Mouse (Mus musculus) neural tube, embryonic 11.5 days (tissue): Measurements from ENCODE around the gene Chrna5. TPM values are rescaled to one million over a fixed set of nuclear protein-coding genes. Genes with fewer than 3 reads are reported as not detected.

Experiments
- ATAC-seq: fragments of 200-750 bp; cut with Nextera tagmentation; 2 replicates; pipeline ENCODE4 v1.8.0; 2017; ENCODE audit warnings: moderate number of reproducible peaks, mild to moderate bottlenecking, moderate TSS enrichment, moderate library complexity; ENCODE audit not compliant: insufficient read depth, low FRiP score, low TSS enrichment
- DNase-seq: peaks from one replicate; pipeline ENCODE4 v3.0.0-alpha.2; 2015; ENCODE audit warnings: low spot score
- H3K27ac ChIP-seq: fragments of 300-500 bp; sonication (generic); 2 replicates; pipeline ENCODE4 v1.5.1; 2014; ENCODE audit warnings: low read depth, mild to moderate bottlenecking, low read length
- H3K27me3 ChIP-seq: fragments of 300-500 bp; sonication (generic); 2 replicates; pipeline ENCODE4 v1.6.1; 2014; ENCODE audit warnings: mild to moderate bottlenecking, low read length, mixed read lengths; ENCODE audit not compliant: control insufficient read depth, insufficient read depth
- H3K36me3 ChIP-seq: fragments of 300-500 bp; sonication (generic); 2 replicates; pipeline ENCODE4 v1.6.1; 2014; ENCODE audit warnings: mild to moderate bottlenecking, low read length, moderate library complexity, mixed read lengths; ENCODE audit not compliant: control insufficient read depth, insufficient read depth
- H3K4me1 ChIP-seq: fragments of 300-500 bp; sonication (generic); 2 replicates; pipeline ENCODE4 v1.6.1; 2014; ENCODE audit warnings: low read length, mixed read lengths; ENCODE audit not compliant: control insufficient read depth, insufficient read depth
- H3K4me2 ChIP-seq: fragments of 300-500 bp; sonication (generic); 2 replicates; pipeline ENCODE4 v1.6.1; 2014; ENCODE audit warnings: low read depth, mild to moderate bottlenecking, moderate library complexity
- H3K4me3 ChIP-seq: fragments of 300-500 bp; sonication (generic); 2 replicates; pipeline ENCODE4 v1.5.1; 2014; ENCODE audit warnings: low read depth, low read length
- H3K9ac ChIP-seq: fragments of 300-500 bp; sonication (generic); 2 replicates; pipeline ENCODE4 v1.6.1; 2014; ENCODE audit warnings: mild to moderate bottlenecking, low read length
- H3K9me3 ChIP-seq: fragments of 300-500 bp; sonication (generic); 2 replicates; pipeline ENCODE4 v1.6.1; 2016; ENCODE audit warnings: low read length; ENCODE audit not compliant: control insufficient read depth
- WGBS: fragments of 180-500 bp; shearing (Covaris S2); extraction: QIAGEN DNeasy Blood & Tissue Kit; methylation state at CpG from one replicate; pipeline ENCODE4 v1.1.7; 2014; 5-methylcytosine and 5-hydroxymethylcytosine counted together
- polyA plus RNA-seq: library from polyadenylated mRNA; unstranded; fragments of >200 nt; fragmentation: Nextera tagmentation; extraction: Ambion mirVana; gene quantifications from 2 replicates; pipeline ENCODE4 v1.2.1, GENCODE M21; 2014

Gene Chrna5
- polyA plus RNA-seq, 1 experiment from 2014 or later = 5.2 TPM

- Histone ChIP-seq H3K4me3 (no peak overlapping the region), H3K4me1 (no peaks in the 10 kb centered on the region), H3K4me2 (no peak overlapping the region), H3K27me3 (no peaks in the 10 kb centered on the region), H3K9ac (no peak overlapping the region), H3K9me3 (no peaks in the 10 kb centered on the region), H3K36me3 (peaks cover 7% of the 10 kb centered on the region; the same call in 1 of the 2 replicates), H3K27ac (no peak overlapping the region)
- 93% methylated on average over 4 of the region's 4 CpGs for WGBS
- DNase-seq (no peak), ATAC-seq (no peak)
These were observed 19.6 kb upstream of the Chrna5 start for GRCm38 (mm10) chr9:54961059-54961458.

- Histone ChIP-seq H3K4me3 (no peak overlapping the region), H3K27ac (no peak overlapping the region), H3K4me2 (no peak overlapping the region), H3K9me3 (no peaks in the 10 kb centered on the region), H3K27me3 (no peaks in the 10 kb centered on the region), H3K4me1 (no peaks in the 10 kb centered on the region), H3K9ac (no peak overlapping the region), H3K36me3 (peaks cover 5% of the 10 kb centered on the region; the same call in 1 of the 2 replicates)
- DNase-seq = no peak
- no peak for ATAC-seq
These were observed 17.0 kb upstream of the Chrna5 start for GRCm38 (mm10) chr9:54963669-54964068.

DNA sequence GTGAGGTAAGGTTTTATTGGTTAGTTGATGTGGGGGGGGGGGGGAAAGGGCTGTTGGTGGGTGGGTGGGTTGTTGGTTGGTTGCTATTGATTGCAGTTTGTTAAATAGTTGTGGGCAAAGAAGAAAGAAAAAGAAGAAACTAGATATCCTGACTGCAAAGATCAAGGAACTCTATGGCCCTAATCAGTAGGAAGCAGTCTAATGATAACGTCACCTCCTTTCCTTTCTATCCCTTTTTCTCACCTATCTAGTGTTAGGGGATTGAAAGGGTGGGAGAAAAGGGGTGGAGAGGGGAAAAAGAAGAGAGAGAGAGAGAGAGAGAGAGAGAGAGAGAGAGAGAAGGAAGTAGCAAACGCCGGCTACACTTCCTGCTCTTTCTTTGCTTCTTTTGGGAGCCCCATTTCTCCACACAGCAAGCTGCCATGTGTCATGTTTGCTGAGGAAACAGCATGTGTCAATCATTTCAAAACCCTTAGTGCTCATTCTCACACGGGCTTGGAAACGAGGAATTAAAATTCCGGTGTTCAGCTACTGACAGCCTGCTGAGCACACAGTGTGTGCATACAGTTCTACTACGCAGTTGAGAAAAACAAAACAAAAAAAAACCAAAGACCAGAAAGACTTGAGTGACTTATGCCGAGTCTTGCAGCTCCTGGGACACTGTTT lies 10.6 kb upstream of the Chrna5 start:
- 65% methylated on average over 8 of the region's 8 CpGs for WGBS
- H3K27ac ChIP-seq = no peak overlapping the region
- no peak overlapping the region for H3K4me3 ChIP-seq

GRCm38 (mm10) chr9:54981291-54982191 lies 861 bp downstream of the Chrna5 start:
- Histone ChIP-seq H3K27me3 (peaks cover 12% of the 10 kb centered on the region), H3K36me3 (no peaks in the 10 kb centered on the region), H3K4me1 (0 out of 2 replicates have a peak, but pooled peaks cover 3% of the 10 kb centered on the region), H3K27ac (no peak overlapping the region), H3K4me2 (peak overlapping the region; percentile 83), H3K9ac (peak overlapping the region; percentile 41; the same call in 1 of the 2 replicates), H3K4me3 (peak overlapping the region; percentile 59), H3K9me3 (no peaks in the 10 kb centered on the region)
- under 1% methylated on average over 70 of the region's 85 CpGs for WGBS
- ATAC-seq (peak; percentile 83), DNase-seq (peak; percentile 81)

More for the DNA sequence above, 10.6 kb upstream of the Chrna5 start:
- H3K27me3 ChIP-seq = no peaks in the 10 kb centered on the region
- DNase-seq (no peak), ATAC-seq (no peak)
- H3K4me1 ChIP-seq = no peaks in the 10 kb centered on the region
- no peak overlapping the region for H3K9ac ChIP-seq
- H3K4me2 ChIP-seq = no peak overlapping the region
- H3K9me3 ChIP-seq = no peaks in the 10 kb centered on the region
- H3K36me3 ChIP-seq = no peaks in the 10 kb centered on the region

GRCm38 (mm10) chr9:54982401-54982800 lies 1.7 kb downstream of the Chrna5 start:
- H3K27ac ChIP-seq = no peak overlapping the region
- peak overlapping the region; percentile 59 for H3K4me3 ChIP-seq
- no peaks in the 10 kb centered on the region for H3K36me3 ChIP-seq
- no peaks in the 10 kb centered on the region for H3K9me3 ChIP-seq
- no peak for ATAC-seq
- H3K4me1 ChIP-seq = 0 out of 2 replicates have a peak, but pooled peaks cover 3% of the 10 kb centered on the region
- H3K27me3 ChIP-seq = peaks cover 12% of the 10 kb centered on the region
- DNase-seq = no peak
- 4% methylated on average over 7 of the region's 7 CpGs for WGBS
- peak overlapping the region; percentile 83 for H3K4me2 ChIP-seq
- H3K9ac ChIP-seq = no peak overlapping the region

DNA sequence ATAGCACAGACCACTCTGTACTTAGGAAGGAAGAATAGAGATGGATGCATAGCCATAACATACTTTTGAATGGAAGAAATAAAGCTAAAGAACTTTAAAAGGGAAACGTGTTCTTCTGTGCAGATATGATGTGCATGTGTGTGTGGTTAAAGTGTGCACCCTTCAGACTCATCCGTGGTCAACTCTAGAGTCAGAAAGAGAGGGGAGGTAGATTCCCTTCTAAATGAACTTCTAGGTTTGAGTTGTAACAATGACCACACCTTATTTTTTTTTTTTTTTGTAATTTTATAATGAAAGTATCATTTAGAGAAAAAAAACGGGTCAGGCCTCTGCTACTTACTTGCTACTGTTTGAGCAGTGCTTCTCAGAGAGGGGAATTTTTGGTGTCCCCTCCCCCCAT lies 9.7 kb downstream of the Chrna5 start:
- Histone ChIP-seq H3K4me1 (no peaks in the 10 kb centered on the region), H3K4me2 (no peak overlapping the region), H3K9me3 (no peaks in the 10 kb centered on the region), H3K27me3 (no peaks in the 10 kb centered on the region), H3K4me3 (no peak overlapping the region), H3K9ac (no peak overlapping the region), H3K27ac (no peak overlapping the region), H3K36me3 (no peaks in the 10 kb centered on the region)
- DNase-seq (no peak), ATAC-seq (no peak)
- WGBS = 81% methylated on average over 3 of the region's 3 CpGs

- no peak for ATAC-seq
- H3K4me3 ChIP-seq = no peak overlapping the region
- H3K27ac ChIP-seq = no peak overlapping the region
- H3K9ac ChIP-seq = no peak overlapping the region
- H3K4me2 ChIP-seq = no peak overlapping the region
- H3K9me3 ChIP-seq = no peaks in the 10 kb centered on the region
- H3K27me3 ChIP-seq = no peaks in the 10 kb centered on the region
- DNase-seq = no peak
- H3K4me1 ChIP-seq = no peaks in the 10 kb centered on the region
- H3K36me3 ChIP-seq = no peaks in the 10 kb centered on the region
- WGBS = 47% methylated on average over 3 of the region's 3 CpGs
These were observed 13.7 kb downstream of the Chrna5 start for GRCm38 (mm10) chr9:54994381-54994780.

GRCm38 (mm10) chr9:54995645-54996044 lies 15.0 kb downstream of the Chrna5 start:
- no peak for ATAC-seq
- WGBS = 94% methylated on average over 3 of the region's 3 CpGs
- Histone ChIP-seq H3K9me3 (no peaks in the 10 kb centered on the region), H3K4me1 (no peaks in the 10 kb centered on the region), H3K27ac (no peak overlapping the region), H3K9ac (no peak overlapping the region), H3K36me3 (no peaks in the 10 kb centered on the region), H3K4me3 (no peak overlapping the region), H3K27me3 (no peaks in the 10 kb centered on the region), H3K4me2 (no peak overlapping the region)
- no peak for DNase-seq
